Mouse (Mus musculus) 3T3-L1 (cell line): ENCODE data around the gene Adm2.

ENCODE experiments used
- DNase-seq: peaks from one replicate; pipeline ENCODE4 v3.0.0-alpha.2; 2015; ENCODE audit warnings: low read depth, low spot score

Gene Adm2

GRCm38 (mm10) chr15:89322670-89323522 lies at the start of gene Adm2:
Gene Adm2, plus strand, starts transcription at chr15:89322720.
- DNase-seq = no peak

GRCm38 (mm10) chr15:89275497-89275896 lies 47.0 kb upstream of the Adm2 start:
- no peak for DNase-seq

GRCm38 (mm10) chr15:89277366-89277765 lies 45.2 kb upstream of the Adm2 start:
- peak; percentile 40 for DNase-seq

GRCm38 (mm10) chr15:89282546-89282945 lies 40.0 kb upstream of the Adm2 start:
- DNase-seq = no peak

- DNase-seq = no peak
Measured at GRCm38 (mm10) chr15:89284094-89284493, 38.4 kb upstream of the Adm2 start.

- no peak for DNase-seq
Measured at GRCm38 (mm10) chr15:89285004-89285403, 37.5 kb upstream of the Adm2 start.

GRCm38 (mm10) chr15:89285478-89285877 lies 37.0 kb upstream of the Adm2 start:
- DNase-seq = no peak

- no peak for DNase-seq
Measured at GRCm38 (mm10) chr15:89286114-89286513, 36.4 kb upstream of the Adm2 start.

- no peak for DNase-seq
Measured at GRCm38 (mm10) chr15:89286582-89286981, 35.9 kb upstream of the Adm2 start.

GRCm38 (mm10) chr15:89288227-89288767 lies 34.2 kb upstream of the Adm2 start:
- DNase-seq = no peak

GRCm38 (mm10) chr15:89289455-89289854 lies 33.1 kb upstream of the Adm2 start:
- no peak for DNase-seq

- DNase-seq = no peak
Measured at GRCm38 (mm10) chr15:89291521-89291920, 31.0 kb upstream of the Adm2 start.

GRCm38 (mm10) chr15:89292795-89293194 lies 29.7 kb upstream of the Adm2 start:
- DNase-seq = no peak

GRCm38 (mm10) chr15:89293778-89294177 lies 28.7 kb upstream of the Adm2 start:
- DNase-seq = no peak

- no peak for DNase-seq
Measured at GRCm38 (mm10) chr15:89295580-89296165, 26.8 kb upstream of the Adm2 start.

GRCm38 (mm10) chr15:89296465-89296864 lies 26.1 kb upstream of the Adm2 start:
- DNase-seq = peak; percentile 20

GRCm38 (mm10) chr15:89297695-89298094 lies 24.8 kb upstream of the Adm2 start:
- no peak for DNase-seq

- DNase-seq = no peak
Measured at GRCm38 (mm10) chr15:89300180-89300579, 22.3 kb upstream of the Adm2 start.

- no peak for DNase-seq
Measured at GRCm38 (mm10) chr15:89300600-89300999, 21.9 kb upstream of the Adm2 start.

- DNase-seq = no peak
Measured at GRCm38 (mm10) chr15:89305966-89306365, 16.6 kb upstream of the Adm2 start.

GRCm38 (mm10) chr15:89307461-89307860 lies 15.1 kb upstream of the Adm2 start:
- DNase-seq = no peak

- DNase-seq = no peak
Measured at GRCm38 (mm10) chr15:89308406-89309139, 13.9 kb upstream of the Adm2 start.
